18 mouse cellular contexts compared by ENCODE assay signal in the genomic region with DNA sequence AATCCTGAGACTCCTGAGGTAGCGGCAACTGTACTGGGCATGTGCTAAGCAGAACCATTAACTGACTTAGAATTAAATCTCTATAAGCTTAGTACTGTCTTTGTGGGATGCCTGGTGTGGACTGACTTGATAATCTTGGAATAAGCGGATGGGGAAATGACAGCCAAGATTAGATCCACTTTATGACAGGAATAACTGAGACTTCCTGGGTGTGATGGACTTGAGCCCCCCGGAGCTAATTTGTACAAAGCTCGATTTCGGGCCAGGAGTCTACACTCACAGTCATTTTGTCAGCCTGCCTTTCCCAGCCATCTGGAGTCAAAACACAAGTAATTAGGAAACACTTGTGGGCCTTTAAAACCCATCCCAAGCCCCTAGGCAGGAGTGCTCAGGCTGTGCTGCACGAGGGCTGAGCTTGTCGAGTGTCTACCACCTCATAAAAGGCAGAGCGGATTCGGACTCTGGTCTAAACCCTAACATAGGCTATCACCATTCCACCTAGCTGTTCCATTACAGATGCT.
A peak's percentile ranks its signal among the peaks of the same experiment; 100 is the strongest.
DNase-seq lines count a peak whose midpoint lies in the region; ATAC-seq lines count a peak whose summit lies in the region.
"Had no signal": no experiment of that assay in that cellular context is flagged by ENCODE, and none has a peak within 500 bp of the region (broad histone marks: within the 10 kb centered on the region; RNA-seq: fewer than 3 reads in every experiment).

No protein-coding gene starts in this region.

- no peaks in the 10 kb centered on the region for H3K9me3 ChIP-seq in forebrain, embryonic 15.5 days
- H3K9me3 ChIP-seq in forebrain, embryonic 11.5 days (ENCODE audit: control insufficient read depth, low read length): no peaks in the 10 kb centered on the region
- H3K9me3 ChIP-seq in heart, embryonic 15.5 days (replicated peaks): no peaks in the 10 kb centered on the region
- H3K9me3 ChIP-seq: embryonic facial prominence, embryonic 10.5 days; hindbrain, embryonic 15.5 days; megakaryocyte, embryonic 14.5 days; midbrain, embryonic 15.5 days; stomach, embryonic 15.5 days had no signal

- H3K4me2 ChIP-seq in forebrain, embryonic 15.5 days (replicated peaks): no peak overlapping the region
- no peak overlapping the region for H3K4me2 ChIP-seq in forebrain, embryonic 11.5 days (ENCODE audit: low read depth, low read length, severe bottlenecking)
- H3K4me2 ChIP-seq in heart, embryonic 15.5 days: no peak overlapping the region
- H3K4me2 ChIP-seq: hindbrain, embryonic 15.5 days; midbrain, embryonic 15.5 days; stomach, embryonic 15.5 days had no signal

- peaks cover 43% of the 10 kb centered on the region for H3K4me1 ChIP-seq in forebrain, embryonic 15.5 days
- 0 out of 2 replicates have a peak, but pooled peaks cover 2% of the 10 kb centered on the region for H3K4me1 ChIP-seq in forebrain, embryonic 11.5 days (replicated peaks; ENCODE audit: control insufficient read depth, insufficient read depth, low read length)
- H3K4me1 ChIP-seq in heart, embryonic 15.5 days (replicated peaks): peaks cover 43% of the 10 kb centered on the region

- no peaks in the 10 kb centered on the region for H3K36me3 ChIP-seq in forebrain, embryonic 15.5 days
- H3K36me3 ChIP-seq in forebrain, embryonic 11.5 days (ENCODE audit: control insufficient read depth, insufficient read depth, low read length): no peaks in the 10 kb centered on the region
- no peaks in the 10 kb centered on the region for H3K36me3 ChIP-seq in heart, embryonic 15.5 days
- H3K36me3 ChIP-seq: embryonic facial prominence, embryonic 10.5 days; hindbrain, embryonic 15.5 days; midbrain, embryonic 15.5 days; stomach, embryonic 15.5 days had no signal

- ATAC-seq in forebrain, embryonic 15.5 days (replicated peaks): peak; percentile 10; the same call in 1 of the 2 replicates
- ATAC-seq in forebrain, embryonic 11.5 days (replicated peaks; ENCODE audit: low FRiP score): no peak
- no peak for ATAC-seq in heart, embryonic 15.5 days (replicated peaks; ENCODE audit: insufficient number of reproducible peaks, insufficient read depth, low FRiP score, low read depth)
- ATAC-seq: activated CD4-positive, CD25-positive, alpha-beta regulatory T cell, adult 4 months; intestine, postnatal 0 days; midbrain, embryonic 15.5 days; Patski had no signal

- H3K4me3 ChIP-seq in forebrain, embryonic 15.5 days: no peak overlapping the region
- no peak overlapping the region for H3K4me3 ChIP-seq in forebrain, embryonic 11.5 days (ENCODE audit: low read depth, low read length)
- no peak overlapping the region for H3K4me3 ChIP-seq in heart, embryonic 15.5 days
- H3K4me3 ChIP-seq: embryonic facial prominence, embryonic 10.5 days; hindbrain, embryonic 15.5 days; megakaryocyte, embryonic 14.5 days; midbrain, embryonic 15.5 days; stomach, embryonic 15.5 days had no signal

- H3K9ac ChIP-seq in forebrain, embryonic 15.5 days (replicated peaks): no peak overlapping the region
- H3K9ac ChIP-seq in forebrain, embryonic 11.5 days (ENCODE audit: low read length): no peak overlapping the region
- H3K9ac ChIP-seq in heart, embryonic 15.5 days: peak overlapping the region; percentile 1; the same call in 1 of the 2 replicates
- H3K9ac ChIP-seq: hindbrain, embryonic 15.5 days; midbrain, embryonic 15.5 days; stomach, embryonic 15.5 days had no signal

- no peak for DNase-seq in forebrain, embryonic 11.5 days (ENCODE audit: low spot score)
- DNase-seq in heart, adult 8-10 months (ENCODE audit: low spot score): no peak
- peak; percentile 27 for DNase-seq in retina, postnatal 7 days (ENCODE audit: low read depth, low spot score)
- DNase-seq in retina, embryonic 14.5 days (ENCODE audit: low spot score): no peak
- no peak for DNase-seq in adrenal gland, adult 8-10 months
- DNase-seq: adrenal gland, postnatal 25 days; kidney, postnatal 10 days; lung, postnatal 14 days had no signal

- peak overlapping the region; percentile 89 for H3K27ac ChIP-seq in forebrain, embryonic 15.5 days (replicated peaks)
- H3K27ac ChIP-seq in forebrain, embryonic 11.5 days (ENCODE audit: low read depth, low read length): no peak overlapping the region
- H3K27ac ChIP-seq in heart, embryonic 15.5 days: peak overlapping the region; percentile 90
- H3K27ac ChIP-seq: embryonic facial prominence, embryonic 10.5 days; hindbrain, embryonic 15.5 days; midbrain, embryonic 15.5 days; stomach, embryonic 15.5 days had no signal

- 68% methylated on average over 9 of the region's 9 CpGs for WGBS in forebrain, embryonic 15.5 days
- 91% methylated on average over 9 of the region's 9 CpGs for WGBS in forebrain, embryonic 11.5 days
- WGBS in heart, embryonic 15.5 days: 76% methylated on average over 9 of the region's 9 CpGs

- H3K27me3 ChIP-seq in forebrain, embryonic 15.5 days: no peaks in the 10 kb centered on the region
- H3K27me3 ChIP-seq in forebrain, embryonic 11.5 days (ENCODE audit: control insufficient read depth, insufficient read depth, low read length): no peaks in the 10 kb centered on the region
- no peaks in the 10 kb centered on the region; the same call in 1 of the 2 replicates for H3K27me3 ChIP-seq in heart, embryonic 15.5 days
- H3K27me3 ChIP-seq: hindbrain, embryonic 15.5 days; midbrain, embryonic 15.5 days; Patski; stomach, embryonic 15.5 days had no signal
